Mouse (Mus musculus): ENCODE data around the gene Hist2h4. TPM values are rescaled to one million over a fixed set of nuclear protein-coding genes. Genes with fewer than 3 reads are reported as not detected.
"Not testable (repeated sequence)": the region's sequence is repeated elsewhere in the genome, so short reads cannot be mapped to it uniquely, and the experiment has no call there.

Gene Hist2h4
- polyA plus RNA-seq, 1 experiment from 2014 or later, result 14.2 TPM

DNA sequence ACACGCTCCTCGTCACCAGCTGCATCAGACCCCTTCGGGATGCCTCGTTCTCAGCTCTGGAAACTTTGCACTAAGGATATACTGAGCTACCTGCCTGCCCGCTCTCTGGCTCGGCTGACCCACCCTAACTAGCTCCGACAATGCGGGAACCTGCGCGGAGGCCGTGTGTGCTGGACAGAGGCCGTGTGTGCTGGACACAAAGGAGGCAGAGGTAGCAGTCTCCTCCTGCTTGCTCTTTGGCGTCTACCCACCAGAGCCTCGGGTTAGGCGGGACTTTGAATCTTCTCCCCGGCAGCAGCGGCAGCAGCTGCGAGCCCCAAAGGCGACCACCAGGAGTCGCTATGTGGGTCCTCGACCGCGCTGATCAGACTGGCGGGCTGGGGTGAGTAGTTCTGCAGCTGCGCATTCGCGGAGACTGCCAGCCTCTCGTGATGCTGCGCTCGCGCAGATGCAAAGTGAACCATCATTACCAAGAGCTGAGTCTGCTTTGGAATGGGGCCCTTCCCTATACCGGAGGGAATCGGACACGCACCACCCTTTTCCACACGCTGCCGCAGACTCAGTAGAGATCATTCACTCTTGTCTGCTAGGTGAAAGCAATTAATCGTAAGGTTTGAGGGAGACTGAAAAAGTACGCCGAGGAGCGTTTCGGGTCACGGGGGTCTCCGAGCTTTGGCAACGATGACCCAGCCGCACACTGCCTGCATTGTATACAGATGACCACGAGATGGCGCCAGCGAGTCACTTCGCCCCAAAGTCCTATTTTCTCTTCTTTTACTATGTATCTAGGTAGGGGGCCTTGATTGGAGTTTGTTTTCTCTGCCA is 14.9 kb upstream of the Hist2h4 start:
- H3K4me3 ChIP-seq (ENCODE audit: low read depth, low read length), result peak overlapping the region; percentile 45
- ATAC-seq (replicated peaks; ENCODE audit: low FRiP score, low TSS enrichment, low read depth) (peak; percentile 94), DNase-seq (ENCODE audit: low spot score) (peak; percentile 98)
- H3K27me3 ChIP-seq (replicated peaks; ENCODE audit: control insufficient read depth, insufficient read depth, low read length), result peaks cover under 1% of the 10 kb centered on the region; the same call in 1 of the 2 replicates
- WGBS, result under 1% methylated on average over 49 of the region's 49 CpGs
- H3K9me3 ChIP-seq (ENCODE audit: control insufficient read depth, low read length), result no peaks in the 10 kb centered on the region
- H3K4me1 ChIP-seq (replicated peaks; ENCODE audit: control insufficient read depth, insufficient read depth, low read length), result no peaks in the 10 kb centered on the region; the same call in 1 of the 2 replicates
- no peaks in the 10 kb centered on the region for H3K36me3 ChIP-seq (ENCODE audit: control insufficient read depth, insufficient read depth, low read length)
- H3K27ac ChIP-seq (ENCODE audit: low read depth), result peak overlapping the region; percentile 76
- H3K9ac ChIP-seq (ENCODE audit: low read length), result peak overlapping the region; percentile 63
- peak overlapping the region; percentile 81 for H3K4me2 ChIP-seq (ENCODE audit: low read length)

DNA sequence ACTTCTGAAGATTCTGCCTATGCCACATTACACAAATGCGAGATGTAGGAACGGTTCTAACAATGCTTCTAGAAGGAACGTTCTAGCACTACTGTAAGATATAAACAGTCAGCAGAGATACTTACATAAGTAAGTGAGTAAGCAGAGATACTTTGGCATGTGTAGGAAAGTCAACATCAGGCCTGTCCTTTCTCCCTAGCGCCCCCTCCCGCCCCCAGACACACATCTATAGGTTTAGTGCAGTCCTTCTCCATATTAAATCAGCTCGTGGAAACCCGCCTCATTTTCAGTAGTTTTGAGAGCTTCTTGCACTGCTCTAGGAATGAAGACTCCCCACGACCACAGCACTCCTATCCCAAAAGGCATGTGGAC is 14.3 kb upstream of the Hist2h4 start:
- H3K4me3 ChIP-seq (ENCODE audit: low read depth, low read length), result peak overlapping the region; percentile 45
- no peaks in the 10 kb centered on the region for H3K36me3 ChIP-seq (ENCODE audit: control insufficient read depth, insufficient read depth, low read length)
- no peaks in the 10 kb centered on the region for H3K9me3 ChIP-seq (ENCODE audit: control insufficient read depth, low read length)
- ATAC-seq (replicated peaks; ENCODE audit: low FRiP score, low TSS enrichment, low read depth), result peak; percentile 10
- H3K9ac ChIP-seq (ENCODE audit: low read length), result peak overlapping the region; percentile 63
- no peaks in the 10 kb centered on the region for H3K27me3 ChIP-seq (replicated peaks; ENCODE audit: control insufficient read depth, insufficient read depth, low read length)
- DNase-seq (ENCODE audit: low spot score), result no peak
- no peaks in the 10 kb centered on the region; the same call in 1 of the 2 replicates for H3K4me1 ChIP-seq (replicated peaks; ENCODE audit: control insufficient read depth, insufficient read depth, low read length)
- peak overlapping the region; percentile 76; the same call in 1 of the 2 replicates for H3K27ac ChIP-seq (ENCODE audit: low read depth)
- H3K4me2 ChIP-seq (ENCODE audit: low read length), result peak overlapping the region; percentile 81
- WGBS, result 13% methylated on average over 8 of the region's 8 CpGs

DNA sequence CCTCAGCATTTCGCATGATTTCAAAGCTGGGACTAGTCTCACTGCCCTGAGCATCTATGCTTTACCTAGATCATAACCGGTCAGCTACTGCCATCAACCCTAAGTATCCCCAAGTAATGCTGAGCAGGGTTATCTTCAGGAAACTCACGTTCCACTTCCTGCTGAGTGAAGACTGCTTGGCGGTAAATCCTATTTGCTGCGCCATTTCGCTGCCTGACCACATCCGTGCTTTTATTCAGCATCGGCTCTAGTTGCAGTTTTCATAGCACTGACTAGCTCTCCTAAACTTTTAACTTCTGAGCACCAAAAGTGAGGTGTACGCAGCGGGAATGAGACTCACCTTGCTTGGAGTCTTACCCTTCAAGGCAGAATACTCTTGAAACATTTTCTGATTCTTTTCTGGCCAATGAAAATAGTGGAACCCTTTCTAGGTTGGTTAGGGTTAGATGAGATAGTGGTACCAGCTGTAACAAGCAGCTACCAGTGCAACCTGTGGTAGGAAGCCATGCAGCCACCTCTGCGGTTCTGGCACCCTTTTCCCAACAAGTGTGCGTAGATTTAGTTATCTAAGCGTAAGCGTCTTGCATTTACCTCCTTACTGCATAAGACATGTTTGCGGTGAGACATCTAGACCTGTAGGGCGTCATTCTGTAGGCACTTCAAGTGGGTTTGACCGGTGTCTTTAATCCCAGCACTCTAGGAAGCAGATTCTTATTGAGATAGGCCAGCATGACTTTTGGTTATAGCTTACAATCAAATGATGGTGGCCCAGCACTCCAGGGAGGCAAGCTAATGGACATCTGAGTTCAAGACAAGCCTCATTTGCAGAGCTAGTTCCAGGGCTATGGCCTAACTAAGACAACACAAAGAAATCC is 10.7 kb upstream of the Hist2h4 start:
- Histone ChIP-seq H3K27me3 (replicated peaks; ENCODE audit: control insufficient read depth, insufficient read depth, low read length) (no peaks in the 10 kb centered on the region), H3K36me3 (ENCODE audit: control insufficient read depth, insufficient read depth, low read length) (no peaks in the 10 kb centered on the region), H3K27ac (ENCODE audit: low read depth) (no peak overlapping the region), H3K9ac (ENCODE audit: low read length) (no peak overlapping the region), H3K4me3 (ENCODE audit: low read depth, low read length) (no peak overlapping the region), H3K4me2 (ENCODE audit: low read length) (no peak overlapping the region), H3K9me3 (ENCODE audit: control insufficient read depth, low read length) (no peaks in the 10 kb centered on the region), H3K4me1 (replicated peaks; ENCODE audit: control insufficient read depth, insufficient read depth, low read length) (peaks cover 3% of the 10 kb centered on the region; the same call in 1 of the 2 replicates)
- DNase-seq (ENCODE audit: low spot score) (no peak), ATAC-seq (replicated peaks; ENCODE audit: low FRiP score, low TSS enrichment, low read depth) (no peak)
- WGBS, result 87% methylated on average over 17 of the region's 17 CpGs

DNA sequence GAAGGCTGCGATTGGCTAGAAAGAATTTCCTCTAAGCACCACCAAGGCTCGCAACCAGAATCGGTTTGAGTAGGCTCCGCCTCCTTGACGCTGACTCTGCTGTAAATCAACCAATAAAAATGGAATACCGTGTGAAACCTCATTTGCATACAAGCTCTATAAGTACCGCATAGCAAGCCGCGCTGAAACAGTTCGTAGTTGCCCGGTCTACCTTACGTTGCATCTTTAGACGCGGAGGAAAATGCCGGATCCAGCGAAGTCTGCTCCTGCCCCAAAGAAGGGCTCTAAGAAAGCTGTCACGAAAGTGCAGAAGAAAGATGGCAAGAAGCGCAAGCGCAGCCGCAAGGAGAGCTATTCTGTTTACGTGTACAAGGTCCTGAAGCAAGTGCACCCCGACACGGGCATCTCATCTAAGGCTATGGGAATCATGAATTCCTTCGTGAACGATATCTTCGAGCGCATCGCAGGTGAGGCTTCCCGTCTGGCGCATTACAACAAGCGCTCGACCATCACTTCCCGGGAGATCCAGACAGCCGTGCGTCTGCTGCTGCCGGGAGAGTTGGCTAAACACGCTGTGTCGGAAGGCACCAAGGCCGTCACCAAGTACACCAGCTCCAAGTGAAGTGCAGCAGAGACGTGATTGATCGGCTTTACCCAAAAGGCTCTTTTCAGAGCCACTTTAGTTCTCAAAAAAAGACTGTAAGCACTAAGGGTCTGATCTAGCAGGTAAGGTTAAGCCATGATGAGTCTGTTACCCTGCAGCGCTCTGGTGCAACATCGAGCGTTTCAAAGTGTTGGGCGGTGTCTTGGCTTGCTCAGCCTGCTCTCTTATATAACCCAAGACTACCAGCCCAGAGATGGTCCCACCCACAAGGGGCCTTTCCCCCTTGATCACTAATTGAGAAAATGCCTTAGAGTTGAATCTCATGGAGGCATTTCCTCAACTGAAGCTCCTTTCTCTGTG is 6.7 kb upstream of the Hist2h4 start, which contains the start of gene Hist2h2bb:
TSS of gene Hist2h2bb (plus strand) at position 242 of the 964 bp plus-strand sequence.
- H3K27ac ChIP-seq (ENCODE audit: low read depth), result peak within 1 kb of the TSS; percentile 98
- peaks cover 10% of the 10 kb centered on the region for H3K4me1 ChIP-seq (replicated peaks; ENCODE audit: control insufficient read depth, insufficient read depth, low read length)
- H3K9me3 ChIP-seq (ENCODE audit: control insufficient read depth, low read length), result no peaks in the 10 kb centered on the region
- under 1% methylated on average over 45 of the region's 45 CpGs for WGBS
- H3K4me3 ChIP-seq (ENCODE audit: low read depth, low read length), result peak within 1 kb of the TSS; percentile 58
- peak; percentile 98 for DNase-seq (ENCODE audit: low spot score)
- H3K9ac ChIP-seq (ENCODE audit: low read length), result peak within 1 kb of the TSS; percentile 82
- H3K36me3 ChIP-seq (ENCODE audit: control insufficient read depth, insufficient read depth, low read length), result no peaks in the 10 kb centered on the region
- ATAC-seq (replicated peaks; ENCODE audit: low FRiP score, low TSS enrichment, low read depth), result peak; percentile 95
- H3K27me3 ChIP-seq (replicated peaks; ENCODE audit: control insufficient read depth, insufficient read depth, low read length), result no peaks in the 10 kb centered on the region
- peak within 1 kb of the TSS; percentile 90 for H3K4me2 ChIP-seq (ENCODE audit: low read length)

DNA sequence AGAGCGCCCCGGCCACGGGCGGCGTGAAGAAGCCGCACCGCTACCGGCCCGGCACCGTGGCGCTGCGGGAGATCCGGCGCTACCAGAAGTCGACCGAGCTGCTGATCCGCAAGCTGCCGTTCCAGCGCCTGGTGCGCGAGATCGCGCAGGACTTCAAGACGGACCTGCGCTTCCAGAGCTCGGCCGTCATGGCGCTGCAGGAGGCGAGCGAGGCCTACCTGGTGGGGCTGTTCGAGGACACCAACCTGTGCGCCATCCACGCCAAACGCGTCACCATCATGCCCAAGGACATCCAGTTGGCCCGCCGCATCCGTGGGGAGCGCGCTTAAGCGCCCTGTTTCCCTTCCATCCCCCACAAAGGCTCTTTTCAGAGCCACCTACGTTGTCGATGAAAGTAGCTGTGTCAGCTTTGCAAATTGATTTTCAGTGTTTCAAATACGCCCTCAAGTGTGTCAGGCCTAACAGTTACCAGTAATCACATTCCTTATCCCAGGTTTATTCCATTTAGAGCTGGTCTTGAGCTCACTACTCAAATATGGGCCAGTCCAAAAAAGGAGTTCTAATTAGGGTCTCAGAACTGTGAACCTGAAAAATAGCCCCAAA is 5.8 kb upstream of the Hist2h4 start:
- peak; percentile 72 for DNase-seq (ENCODE audit: low spot score)
- H3K4me2 ChIP-seq (ENCODE audit: low read length), result peak overlapping the region; percentile 90

DNA sequence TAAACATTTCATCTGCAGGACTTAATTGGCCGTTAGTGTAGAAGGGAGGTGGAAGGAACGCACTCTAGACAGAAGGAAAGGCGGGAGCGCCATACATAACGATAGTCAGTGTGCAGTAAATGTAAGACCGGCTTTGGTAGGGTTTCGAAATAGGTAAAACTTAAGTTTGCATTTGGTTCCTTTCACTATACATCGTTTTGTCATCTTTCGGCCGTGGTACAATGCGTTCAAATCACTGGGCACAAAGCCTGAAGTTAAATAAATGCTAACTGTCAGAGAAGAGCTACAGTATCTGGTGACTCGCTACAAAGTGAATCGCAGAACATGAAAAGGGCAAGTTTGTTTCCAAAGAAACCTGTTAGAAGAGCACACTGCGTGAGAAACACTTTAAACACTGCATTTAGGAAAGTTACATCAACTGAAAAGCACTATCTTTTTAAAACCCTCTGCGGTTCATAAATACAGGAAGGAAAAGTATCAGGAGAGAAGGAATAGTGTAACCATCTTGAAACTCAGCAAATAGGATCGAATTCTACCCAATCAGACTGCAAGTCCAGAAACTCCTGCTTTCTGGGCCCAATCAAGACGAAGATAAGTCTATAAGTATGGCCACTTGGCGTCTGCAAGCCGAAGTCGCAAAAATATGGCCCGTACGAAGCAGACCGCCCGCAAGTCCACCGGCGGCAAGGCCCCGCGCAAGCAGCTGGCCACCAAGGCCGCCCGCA is 5.1 kb upstream of the Hist2h4 start, which contains the start of gene Hist2h3b:
TSS of gene Hist2h3b (plus strand) at position 604 of the 725 bp plus-strand sequence.
- peak; percentile 89 for DNase-seq (ENCODE audit: low spot score)
- ATAC-seq (replicated peaks; ENCODE audit: low FRiP score, low TSS enrichment, low read depth), result peak; percentile 56; the same call in 1 of the 2 replicates
- Histone ChIP-seq H3K4me3 (ENCODE audit: low read depth, low read length) (peak within 1 kb of the TSS; percentile 58), H3K4me2 (ENCODE audit: low read length) (peak within 1 kb of the TSS; percentile 90), H3K36me3 (ENCODE audit: control insufficient read depth, insufficient read depth, low read length) (no peaks in the 10 kb centered on the region), H3K27ac (ENCODE audit: low read depth) (peak within 1 kb of the TSS; percentile 98), H3K4me1 (replicated peaks; ENCODE audit: control insufficient read depth, insufficient read depth, low read length) (peaks cover 21% of the 10 kb centered on the region), H3K9ac (ENCODE audit: low read length) (peak within 1 kb of the TSS; percentile 82), H3K9me3 (ENCODE audit: control insufficient read depth, low read length) (no peaks in the 10 kb centered on the region), H3K27me3 (replicated peaks; ENCODE audit: control insufficient read depth, insufficient read depth, low read length) (no peaks in the 10 kb centered on the region)
- WGBS, result 20% methylated on average over 27 of the region's 30 CpGs

More for the DNA sequence above, 5.8 kb upstream of the Hist2h4 start:
- Histone ChIP-seq H3K4me1 (replicated peaks; ENCODE audit: control insufficient read depth, insufficient read depth, low read length) (peaks cover 19% of the 10 kb centered on the region), H3K27ac (ENCODE audit: low read depth) (peak overlapping the region; percentile 98), H3K4me3 (ENCODE audit: low read depth, low read length) (peak overlapping the region; percentile 58), H3K9ac (ENCODE audit: low read length) (peak overlapping the region; percentile 82)
- peak; percentile 46; the same call in 1 of the 2 replicates for ATAC-seq (replicated peaks; ENCODE audit: low FRiP score, low TSS enrichment, low read depth)
- not testable (repeated sequence) for H3K36me3 ChIP-seq (ENCODE audit: control insufficient read depth, insufficient read depth, low read length); H3K9me3 ChIP-seq (ENCODE audit: control insufficient read depth, low read length); H3K27me3 ChIP-seq (replicated peaks; ENCODE audit: control insufficient read depth, insufficient read depth, low read length)
- WGBS, result 0% methylated on average over 9 of the region's 44 CpGs

DNA sequence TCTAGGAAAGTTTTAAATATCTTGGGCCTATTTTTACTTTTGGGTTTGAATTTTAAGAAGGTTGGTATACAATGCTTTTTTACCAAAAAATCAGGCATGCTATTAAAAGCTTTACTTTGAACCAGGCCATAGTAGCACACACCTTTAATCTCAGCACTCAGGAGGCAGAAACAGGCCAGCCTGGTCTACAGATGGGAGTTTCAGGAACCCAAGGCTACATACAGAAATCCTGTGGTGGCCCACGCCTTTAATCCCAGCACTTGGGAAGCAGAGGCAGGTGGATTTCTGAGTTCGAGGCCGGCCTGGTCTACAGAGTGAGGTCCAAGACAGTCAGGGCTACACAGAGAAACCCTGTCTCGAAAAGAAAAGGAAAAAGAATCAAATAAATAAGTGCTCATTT is 4.4 kb upstream of the Hist2h4 start:
- ATAC-seq (replicated peaks; ENCODE audit: low FRiP score, low TSS enrichment, low read depth) (no peak), DNase-seq (ENCODE audit: low spot score) (no peak)
- Histone ChIP-seq H3K4me2 (ENCODE audit: low read length) (peak overlapping the region; percentile 53), H3K4me1 (replicated peaks; ENCODE audit: control insufficient read depth, insufficient read depth, low read length) (peaks cover 21% of the 10 kb centered on the region), H3K9ac (ENCODE audit: low read length) (peak overlapping the region; percentile 48; the same call in 1 of the 2 replicates), H3K27ac (ENCODE audit: low read depth) (peak overlapping the region; percentile 93), H3K27me3 (replicated peaks; ENCODE audit: control insufficient read depth, insufficient read depth, low read length) (no peaks in the 10 kb centered on the region), H3K4me3 (ENCODE audit: low read depth, low read length) (0 out of 2 replicates have a peak overlapping the region, but pooled peaks have one; percentile 38), H3K9me3 (ENCODE audit: control insufficient read depth, low read length) (no peaks in the 10 kb centered on the region), H3K36me3 (ENCODE audit: control insufficient read depth, insufficient read depth, low read length) (no peaks in the 10 kb centered on the region)
- 78% methylated on average over 4 of the region's 4 CpGs for WGBS

Data from intestine, embryonic 14.5 days (tissue).